Mouse (Mus musculus) embryo, embryonic 11 days (tissue): Measurements from ENCODE around the gene Sp6.

Source experiments
- DNase-seq: peaks from one replicate; pipeline ENCODE4 v3.0.0-alpha.2; 2015

Gene Sp6

DNA sequence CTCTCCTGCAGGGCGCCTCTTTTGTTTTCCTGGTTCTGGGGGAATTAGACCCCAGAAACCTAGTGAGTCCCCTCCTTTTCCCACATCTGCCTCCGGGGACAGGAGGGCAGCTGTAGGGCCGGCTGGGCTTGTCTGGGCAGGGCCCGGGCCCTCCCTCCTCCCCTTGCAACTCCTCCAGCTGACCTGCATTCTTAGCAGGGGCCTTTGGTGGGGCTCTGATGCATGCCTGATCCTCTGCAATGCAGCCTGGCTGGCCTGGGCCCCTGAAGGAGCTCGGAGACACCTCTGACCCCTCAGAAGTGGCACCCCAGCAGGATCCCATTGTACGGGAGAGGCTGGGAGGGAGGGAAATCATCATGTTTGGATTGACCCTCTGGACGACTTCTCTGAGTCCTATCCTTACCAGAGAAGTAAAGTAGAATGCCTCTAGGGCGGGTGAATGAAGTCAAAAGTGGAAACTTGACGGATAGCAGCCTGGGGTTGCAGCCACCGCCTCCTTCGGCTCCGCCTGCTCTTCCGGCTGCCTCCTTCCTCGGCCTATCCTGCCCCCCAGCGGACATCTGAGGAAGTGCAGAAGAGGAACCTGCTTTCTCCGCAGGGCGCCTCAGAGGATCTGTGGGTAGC is 12.6 kb downstream of the Sp6 start:
- peak; percentile 92 for DNase-seq

DNA sequence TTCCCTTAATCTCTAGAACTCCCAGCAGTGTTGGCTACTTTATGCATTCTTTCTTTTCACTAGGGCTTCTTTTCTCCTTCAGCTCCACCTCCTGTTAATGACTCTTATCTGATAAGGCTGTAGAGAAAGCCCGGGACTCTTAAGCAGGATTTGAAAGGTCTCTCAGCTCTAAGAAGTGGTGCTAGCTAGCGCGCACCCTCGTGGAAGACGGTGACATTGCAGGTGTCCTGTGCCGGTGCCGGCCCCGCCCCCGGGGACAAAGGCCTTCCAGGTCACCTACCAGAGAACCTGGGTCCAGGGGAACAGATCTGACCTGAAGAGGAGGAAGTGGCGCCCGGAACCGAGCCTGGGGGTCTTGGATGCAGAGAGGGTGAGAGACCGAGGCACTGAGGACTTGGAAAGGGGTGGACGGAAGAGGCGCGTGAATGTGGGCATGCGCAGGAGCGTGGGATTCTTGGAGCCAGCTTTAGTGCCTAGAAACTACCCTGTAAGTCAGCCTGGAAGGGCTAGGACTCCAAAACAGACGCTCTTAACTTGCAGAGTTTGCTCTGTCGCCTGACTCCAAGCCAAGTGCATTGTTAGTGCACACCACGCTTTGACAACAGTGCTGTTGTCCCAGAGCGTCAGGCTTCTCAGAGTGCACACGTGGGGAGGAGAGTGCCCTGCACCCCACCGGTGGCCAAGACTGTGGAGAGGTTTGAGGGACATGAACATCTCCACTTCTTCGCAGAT is 16.7 kb downstream of the Sp6 start, which contains the start of gene Scrn2:
Gene Scrn2 (plus strand): TSS at position 253 of the 732 bp plus-strand sequence.
- peak; percentile 90 for DNase-seq

DNA sequence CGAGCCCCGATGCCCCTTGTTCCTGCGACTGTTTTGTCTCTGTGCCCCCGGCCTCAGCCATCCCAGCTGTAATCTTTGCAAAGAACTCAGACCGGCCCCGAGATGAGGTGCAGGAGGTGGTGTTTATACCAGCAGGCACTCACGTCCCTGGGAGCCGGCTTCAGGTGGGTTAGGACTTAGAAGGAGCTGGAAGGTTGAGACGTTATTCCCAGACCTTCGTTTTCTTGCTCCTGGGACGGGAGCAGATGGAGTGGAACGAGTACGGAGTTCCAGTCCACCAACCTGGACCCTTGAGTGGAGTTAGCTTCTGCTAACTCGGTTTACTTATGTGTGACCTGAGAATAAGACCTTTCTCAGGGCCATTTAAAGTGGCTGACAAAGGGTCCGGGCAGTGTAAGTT is 17.2 kb downstream of the Sp6 start:
- DNase-seq = no peak

DNA sequence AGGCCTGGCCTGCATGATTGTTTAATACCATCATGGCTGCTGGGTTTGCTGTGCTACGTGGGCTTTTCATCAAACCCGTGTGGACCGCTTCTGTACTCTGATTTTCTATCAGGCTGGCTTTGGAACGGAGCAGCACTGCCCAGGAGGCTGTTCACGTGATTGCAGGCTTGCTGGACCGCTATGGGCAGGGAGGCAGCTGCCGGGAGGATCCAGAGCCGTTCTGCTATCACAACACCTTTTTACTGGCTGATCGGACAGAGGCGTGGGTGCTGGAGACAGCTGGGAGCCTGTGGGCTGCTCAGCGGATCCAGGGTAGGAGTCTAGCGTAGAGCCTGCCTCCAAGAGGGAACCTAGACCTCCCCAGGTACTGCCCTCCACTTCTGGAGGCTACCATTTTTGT is 18.8 kb downstream of the Sp6 start:
- DNase-seq = no peak

DNA sequence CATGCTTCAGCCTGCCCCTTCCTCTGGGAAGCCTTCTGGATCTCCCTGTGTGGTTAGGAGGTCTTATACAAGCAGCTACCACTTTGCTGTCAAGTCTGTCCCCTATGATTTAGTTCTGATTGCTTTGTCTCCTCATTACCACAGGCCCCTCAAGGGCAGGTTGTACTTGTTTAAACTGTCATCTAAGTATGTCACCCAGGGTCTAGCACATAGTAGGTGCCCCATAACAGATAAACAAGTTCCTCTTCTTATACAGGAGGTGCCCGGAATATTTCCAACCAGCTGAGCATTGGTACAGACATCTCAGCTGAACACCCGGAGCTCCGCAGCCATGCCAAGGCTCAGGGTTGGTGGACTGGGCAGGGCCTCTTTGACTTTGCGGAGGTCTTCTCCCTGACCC is 19.3 kb downstream of the Sp6 start:
- DNase-seq = no peak

DNA sequence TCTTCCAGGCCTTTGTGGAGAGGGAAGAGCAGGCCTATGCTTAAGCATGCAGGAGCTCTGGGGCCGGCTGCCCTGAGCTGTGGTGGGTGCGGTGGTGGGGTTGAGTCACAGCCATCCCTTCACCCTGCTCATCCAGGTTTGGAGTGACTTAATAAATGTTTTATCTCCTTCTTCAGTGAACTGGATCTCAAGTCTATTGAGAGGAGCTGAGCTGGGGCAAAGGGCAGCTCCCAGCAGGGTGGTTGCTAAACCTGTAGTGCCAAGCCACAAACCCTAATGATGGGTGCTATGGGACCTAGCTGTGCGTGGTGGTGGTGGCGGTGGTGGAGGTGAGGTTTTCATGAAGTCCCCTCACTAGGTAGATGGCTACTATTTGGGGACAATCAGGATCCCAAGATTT is 20.6 kb downstream of the Sp6 start:
- DNase-seq = no peak

DNA sequence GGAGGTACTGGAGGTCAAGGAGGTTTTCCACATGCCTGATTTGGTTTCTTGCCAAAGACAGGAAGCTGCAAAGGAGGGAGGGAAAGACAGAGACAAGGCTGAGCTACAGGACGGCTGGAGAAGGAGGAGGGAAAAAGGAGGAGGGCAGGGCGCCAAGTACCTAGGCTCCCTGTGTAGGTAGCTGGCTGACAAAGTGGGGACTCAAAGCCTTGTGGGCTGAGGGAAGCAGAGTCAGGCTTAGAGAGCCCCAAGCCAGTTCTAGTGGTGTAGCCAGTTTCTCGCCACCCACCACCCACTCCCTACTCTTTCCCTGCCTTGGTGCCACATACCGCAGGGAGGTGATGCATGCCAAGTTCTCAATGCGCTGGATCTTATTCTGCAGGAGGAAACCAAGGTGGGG is 22.9 kb downstream of the Sp6 start:
- DNase-seq = no peak

DNA sequence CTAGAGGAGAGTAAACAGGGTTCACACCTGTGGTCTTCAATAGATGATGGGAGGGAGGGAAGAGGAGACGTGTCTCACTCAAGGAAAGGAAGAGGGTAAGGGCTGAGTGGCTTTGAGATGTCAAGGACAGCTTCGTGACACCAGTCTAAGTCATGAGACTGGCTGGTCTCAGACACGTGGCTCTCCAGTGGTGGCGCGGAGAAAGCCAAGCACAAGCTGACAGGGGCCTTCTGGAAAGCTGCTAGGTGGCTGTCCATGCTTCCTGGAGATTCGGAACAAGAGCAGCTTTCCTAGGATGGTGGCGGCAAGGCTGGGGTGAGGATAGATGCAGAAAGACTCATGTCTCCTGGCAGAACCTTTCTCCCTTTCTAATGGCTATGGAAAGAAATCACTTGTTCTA is 25.7 kb downstream of the Sp6 start:
- DNase-seq = no peak

DNA sequence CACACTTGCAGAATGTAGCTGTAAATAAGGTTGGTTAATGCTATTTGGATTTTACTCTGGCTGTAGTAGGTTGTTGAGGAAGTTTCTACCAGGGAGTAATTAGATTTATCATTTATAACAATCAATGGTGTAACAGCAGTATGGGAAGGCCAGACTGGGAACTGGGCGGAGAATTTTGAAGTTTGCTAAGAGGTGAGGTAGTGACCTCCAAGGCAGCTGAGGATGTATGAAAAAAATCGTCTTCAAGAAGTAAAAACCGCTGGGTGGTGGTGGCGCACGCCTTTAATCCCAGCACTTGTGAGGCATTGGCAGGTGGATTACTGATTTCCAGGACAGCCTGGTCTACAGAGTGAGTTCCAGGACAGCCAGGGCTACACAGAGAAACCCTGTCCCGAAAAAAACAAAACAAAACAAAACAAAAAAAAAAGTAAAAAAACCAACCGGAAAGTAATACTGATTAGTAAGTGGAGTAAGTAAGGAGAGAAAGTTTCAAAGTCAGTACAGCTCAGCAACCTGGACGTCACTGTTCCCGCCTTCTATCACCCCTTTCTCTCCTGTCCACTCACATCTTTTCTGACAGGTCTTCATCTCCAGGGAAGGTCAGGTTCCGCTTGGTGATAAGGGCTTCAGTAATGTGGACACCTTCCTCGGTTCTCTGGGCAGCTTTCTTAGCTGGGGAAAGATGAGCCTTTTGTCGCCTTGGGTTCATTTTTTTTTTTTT is 27.3 kb downstream of the Sp6 start:
- no peak for DNase-seq

DNA sequence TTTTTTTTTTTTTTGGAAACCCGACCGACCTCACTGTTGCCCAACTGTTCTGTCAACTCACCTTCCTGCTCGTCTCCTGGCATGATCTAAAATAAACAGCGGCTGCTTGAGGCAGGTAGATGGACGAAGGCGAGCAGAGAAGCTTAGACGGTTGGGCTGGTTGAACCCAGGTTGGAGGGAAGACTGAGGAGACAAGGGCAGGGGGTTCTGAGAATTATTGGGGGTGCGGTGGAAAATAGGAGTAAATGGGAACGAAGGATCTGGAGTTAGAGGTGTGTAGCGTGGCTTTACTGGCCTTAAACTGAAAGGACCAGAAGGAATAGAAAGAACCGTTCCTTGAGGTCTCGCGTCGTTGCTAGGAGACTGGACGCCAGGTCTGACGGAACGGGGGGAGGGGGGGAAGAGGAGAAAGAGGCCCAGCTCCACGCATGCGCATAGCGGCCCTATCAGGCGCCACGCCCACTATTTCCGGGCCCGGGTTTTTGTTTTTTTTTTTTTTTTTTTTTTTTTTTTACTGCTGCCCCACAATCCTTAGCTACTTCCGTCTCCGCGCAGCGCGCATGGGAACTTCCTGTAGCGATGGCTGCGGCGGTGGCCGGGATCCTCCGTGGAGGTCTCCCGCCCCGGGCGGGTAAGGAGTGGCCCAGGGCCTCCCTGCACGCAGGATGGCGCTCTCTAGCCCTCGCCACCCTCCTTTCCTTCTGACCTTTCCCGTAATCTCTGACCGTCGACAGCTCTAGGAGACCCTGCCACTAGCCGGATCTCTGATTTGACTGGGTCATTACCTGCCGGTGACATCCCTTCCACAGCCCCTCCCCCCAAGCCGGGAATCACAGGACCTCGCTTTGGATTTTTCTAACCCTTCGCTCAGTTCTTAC is 28.1 kb downstream of the Sp6 start, which contains the start of the genes Lrrc46 and Mrpl10:
Gene Lrrc46 (minus strand): TSS at position 386 of the 878 bp plus-strand sequence.
Gene Mrpl10 (plus strand): TSS at position 539 of the 878 bp plus-strand sequence.
- DNase-seq = peak; percentile 97

DNA sequence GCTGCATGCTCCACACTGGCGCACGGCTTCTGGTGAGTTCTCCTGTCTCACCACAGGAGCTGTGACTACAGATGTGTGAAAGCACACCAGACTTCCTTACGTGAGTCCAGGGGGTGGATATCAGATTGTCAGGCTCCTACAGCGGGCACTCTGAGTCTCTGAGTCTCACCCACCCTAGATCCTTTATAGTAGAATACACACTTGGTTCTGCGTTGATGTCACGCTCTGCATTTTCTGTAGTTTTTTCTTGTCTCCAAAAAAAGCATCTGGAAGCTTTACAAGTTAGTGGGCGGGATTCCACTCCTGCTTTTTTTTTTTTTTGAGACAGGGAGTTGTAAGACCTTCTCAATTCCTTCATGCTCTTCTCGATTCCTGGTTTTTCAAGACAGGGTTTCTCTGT is 31.7 kb downstream of the Sp6 start:
- no peak for DNase-seq

DNA sequence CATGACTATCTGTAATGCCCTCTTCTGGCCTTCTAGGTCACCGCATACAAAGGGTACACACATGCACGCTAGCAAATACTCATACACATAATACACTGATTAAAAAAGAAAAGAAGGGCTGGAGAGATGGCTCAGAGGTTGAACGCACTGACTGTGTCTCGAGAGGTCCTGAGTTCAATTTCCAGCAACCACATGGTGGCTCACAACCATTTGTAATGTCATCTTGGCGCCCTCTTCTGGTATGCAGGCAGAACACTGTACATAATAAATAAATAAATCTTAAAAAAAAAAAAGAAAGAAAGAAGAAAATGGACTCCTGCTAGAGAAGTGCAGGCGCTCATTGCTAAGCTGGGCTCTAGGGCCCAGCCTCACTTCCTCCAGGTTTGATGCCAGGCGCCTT is 32.7 kb downstream of the Sp6 start:
- no peak for DNase-seq

DNA sequence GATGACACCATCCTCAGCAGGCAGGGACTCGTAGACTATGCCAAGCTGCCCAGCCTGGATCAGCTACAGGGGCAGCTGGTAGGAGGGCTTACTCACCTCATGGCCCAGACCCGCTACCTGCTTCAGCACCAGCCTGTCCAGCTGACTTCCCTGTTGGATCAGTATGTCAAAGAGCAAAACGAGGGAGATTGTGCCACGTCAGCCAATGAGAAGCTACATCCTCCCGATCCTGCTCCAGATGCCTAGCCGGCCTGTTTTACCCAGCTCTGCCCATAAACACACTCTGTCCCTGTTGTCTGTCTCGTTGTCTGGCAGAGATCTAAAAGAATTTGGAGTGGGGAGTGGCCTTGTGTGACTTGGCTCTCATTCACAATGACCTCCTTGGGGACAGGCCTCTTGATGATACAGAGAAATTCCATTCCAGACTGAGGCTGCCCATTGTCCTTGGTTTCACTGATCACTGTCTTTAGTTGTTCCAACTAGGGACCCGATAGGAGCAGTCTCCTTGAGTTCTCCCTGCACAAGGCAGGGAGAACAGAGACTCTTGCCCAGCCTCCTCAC is 35.0 kb downstream of the Sp6 start:
- DNase-seq = no peak

DNA sequence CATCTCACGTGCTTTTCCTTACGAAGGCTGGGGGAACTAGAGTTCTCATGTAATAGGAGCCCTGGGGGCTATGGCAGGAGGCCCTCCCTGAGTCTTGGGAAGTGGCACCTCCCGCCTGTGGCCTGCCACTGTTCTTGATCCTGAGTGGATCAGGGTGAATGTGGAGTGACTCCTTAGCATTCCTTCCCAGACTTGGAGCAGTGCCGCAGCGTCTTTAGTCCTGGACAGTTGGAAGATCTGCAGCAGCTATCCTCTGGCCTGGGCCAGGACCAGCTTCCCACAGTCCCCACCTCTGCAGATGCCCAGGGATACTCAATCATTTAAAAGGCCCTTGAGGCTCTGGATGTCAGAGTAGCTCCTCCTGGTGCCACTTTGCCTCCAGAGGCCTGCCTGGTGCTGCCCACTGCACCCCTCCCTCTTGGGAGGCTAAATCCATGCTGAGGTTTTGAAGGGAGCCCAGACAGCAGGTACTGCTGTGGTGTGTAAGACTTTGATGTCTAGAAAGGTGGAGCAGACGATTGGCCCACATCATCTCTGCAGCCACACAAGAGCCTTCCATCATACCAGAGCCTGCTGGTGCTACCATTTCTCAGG is 36.4 kb downstream of the Sp6 start:
- DNase-seq = no peak

DNA sequence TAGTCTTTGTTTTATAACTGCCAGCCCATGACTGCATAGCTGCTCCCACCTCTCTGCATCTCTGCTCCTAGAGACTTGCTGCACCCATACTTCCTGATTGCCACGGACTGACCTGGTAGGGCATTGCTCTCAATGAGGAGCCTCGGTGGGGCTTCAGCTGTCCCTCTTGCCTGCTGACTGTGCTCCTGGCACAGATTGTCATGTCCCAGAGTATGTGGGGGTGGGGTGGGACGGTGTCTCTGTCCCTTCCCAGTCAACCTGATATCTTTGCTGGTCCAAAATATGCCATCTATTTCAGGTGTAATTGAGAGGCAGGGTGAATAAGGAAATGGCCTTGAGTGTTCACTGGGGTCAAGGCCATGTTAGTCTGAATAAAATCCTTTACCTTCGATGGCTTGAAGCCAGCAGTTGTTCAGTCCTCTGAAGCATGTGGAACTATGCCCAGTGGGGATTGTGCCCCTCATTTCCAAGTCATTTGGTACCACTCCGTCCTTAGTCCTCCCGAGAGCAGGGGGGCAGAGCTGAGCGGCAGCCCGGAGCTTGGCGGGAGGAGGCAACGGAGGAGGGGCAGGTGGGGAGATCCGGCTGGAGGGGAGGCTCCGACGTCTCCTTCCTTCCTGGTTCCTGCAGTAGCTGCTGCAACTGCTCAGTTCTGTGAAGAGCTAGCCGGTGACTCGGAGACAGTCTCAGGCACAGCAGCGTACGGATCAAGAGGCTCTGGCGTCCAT is 37.2 kb downstream of the Sp6 start, which contains the start of gene Osbpl7:
Gene Osbpl7 (plus strand): TSS at position 413 of the 728 bp plus-strand sequence.
- peak; percentile 84 for DNase-seq

DNA sequence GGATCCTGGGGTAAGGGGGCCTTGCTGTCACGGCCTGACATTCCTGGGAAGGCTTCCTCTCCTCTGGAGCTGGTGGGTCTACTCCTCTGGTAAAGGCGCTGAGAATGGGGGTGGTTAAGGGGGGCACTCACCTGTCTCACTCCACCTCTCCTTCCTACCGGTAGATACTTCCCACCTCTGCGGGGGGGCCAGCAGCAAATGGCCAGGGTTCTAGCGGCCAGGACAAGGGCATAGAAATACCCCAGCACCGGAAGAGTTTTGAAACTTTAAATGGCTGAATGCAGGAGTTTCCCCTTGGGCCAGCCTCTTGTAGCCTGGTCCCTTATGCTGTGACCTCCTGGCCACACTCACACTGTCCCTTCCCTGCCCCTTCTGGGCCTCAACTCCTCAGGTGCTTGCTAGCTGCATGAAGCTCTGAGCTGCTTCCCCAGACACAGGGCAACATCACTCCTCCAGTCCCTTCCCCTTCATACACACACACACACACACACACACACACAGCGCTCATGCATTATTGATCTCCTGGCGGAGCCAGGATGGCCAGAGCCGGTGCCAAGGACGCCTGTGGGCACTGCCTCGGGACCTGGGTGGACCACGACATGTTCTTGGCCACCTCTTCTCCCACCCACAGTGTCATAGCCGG is 37.9 kb downstream of the Sp6 start:
- DNase-seq = no peak

DNA sequence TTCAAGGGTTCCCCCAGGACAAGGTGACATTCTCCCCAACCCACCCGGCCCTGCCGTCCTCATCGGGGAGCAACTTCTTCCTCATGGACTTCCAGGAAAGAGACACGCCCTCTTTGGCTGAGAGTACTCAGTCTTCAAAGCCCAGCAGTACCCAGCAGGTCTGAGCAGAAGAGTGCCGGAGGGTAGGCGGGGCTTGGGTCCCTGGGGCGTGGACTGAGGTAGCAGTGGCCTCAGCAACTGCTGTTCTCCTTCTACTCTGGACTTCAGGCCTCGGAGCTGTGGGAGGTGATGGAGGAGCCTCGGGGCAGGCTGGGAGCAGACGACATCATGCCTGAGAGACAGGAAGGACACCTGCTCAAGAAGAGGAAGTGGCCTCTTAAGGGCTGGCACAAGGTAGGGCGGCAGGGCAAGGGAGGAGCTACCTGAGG is 39.0 kb downstream of the Sp6 start:
- peak; percentile 23 for DNase-seq

DNA sequence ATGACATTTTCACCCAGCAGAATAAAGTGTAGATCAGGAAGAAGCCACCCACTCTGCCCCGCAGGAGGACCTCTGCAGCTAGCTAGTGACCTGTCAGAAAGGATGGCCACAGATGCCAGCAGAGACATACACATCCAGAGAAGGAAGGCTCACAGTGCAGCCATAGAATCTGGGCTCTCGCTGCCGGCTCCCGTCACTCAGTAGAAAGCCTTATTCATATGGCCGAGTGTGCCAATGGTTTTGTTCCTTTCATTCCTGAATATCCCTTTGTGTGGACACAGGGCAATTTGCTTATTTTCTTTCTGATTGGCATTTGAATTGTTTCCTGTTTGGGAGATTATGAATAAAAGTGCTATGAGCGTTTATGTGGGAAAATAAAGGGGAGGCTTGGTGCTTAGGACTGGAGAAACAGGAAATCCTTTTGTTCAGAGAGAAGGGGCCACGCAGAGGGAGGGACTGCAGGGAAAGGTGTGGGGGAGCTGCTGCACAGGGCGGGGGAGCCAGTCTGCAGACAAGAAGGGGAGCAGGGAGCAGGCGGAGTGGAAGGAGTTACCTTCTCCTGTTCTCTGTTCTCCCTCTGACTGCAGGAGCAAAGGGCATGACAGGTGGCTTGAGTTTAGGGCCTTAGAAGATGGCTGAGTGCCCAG is 50.2 kb downstream of the Sp6 start:
- no peak for DNase-seq

DNA sequence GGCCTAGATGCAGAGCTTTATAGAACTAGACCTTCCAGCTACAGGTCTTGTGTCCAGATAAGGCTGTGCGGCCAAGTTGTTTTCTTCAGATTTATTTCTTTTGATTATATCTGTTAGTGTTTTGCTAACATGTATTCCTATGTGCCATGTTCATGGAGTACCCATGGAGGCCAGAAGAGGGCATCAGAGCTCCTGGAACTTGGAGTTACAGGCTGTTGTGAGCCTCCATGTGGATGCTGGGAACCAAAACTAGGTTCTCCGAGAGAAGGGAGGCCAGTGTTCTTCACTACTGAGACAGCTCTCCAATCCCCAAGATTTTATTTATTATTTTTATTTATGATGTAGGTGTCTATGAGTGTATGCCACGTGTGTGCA is 50.7 kb downstream of the Sp6 start:
- no peak for DNase-seq
